Mouse (Mus musculus) induced T-regulatory cell, adult 2 months (primary cell): Measurements from ENCODE around the gene 4921536K21Rik.

ENCODE experiments used
- DNase-seq: peaks from one replicate; pipeline ENCODE4 v3.0.0-alpha.2; 2012; ENCODE audit warnings: low read depth

The 4921536K21Rik gene

GRCm38 (mm10) chr11:3854156-3854555, 40.7 kb downstream of the 4921536K21Rik start:
- no peak for DNase-seq

GRCm38 (mm10) chr11:3853481-3854034, 41.3 kb downstream of the 4921536K21Rik start:
- DNase-seq, result no peak

GRCm38 (mm10) chr11:3853031-3853430, 41.9 kb downstream of the 4921536K21Rik start:
- DNase-seq, result no peak

GRCm38 (mm10) chr11:3851872-3852271, 43.0 kb downstream of the 4921536K21Rik start:
- no peak for DNase-seq

- DNase-seq, result no peak
These were observed 44.1 kb downstream of the 4921536K21Rik start for GRCm38 (mm10) chr11:3850746-3851277.

GRCm38 (mm10) chr11:3850315-3850614, 44.6 kb downstream of the 4921536K21Rik start:
- no peak for DNase-seq

- no peak for DNase-seq
These were observed 45.2 kb downstream of the 4921536K21Rik start for GRCm38 (mm10) chr11:3849469-3850314.

- no peak for DNase-seq
These were observed 48.5 kb downstream of the 4921536K21Rik start for GRCm38 (mm10) chr11:3846351-3846750.

GRCm38 (mm10) chr11:3843943-3844734, 50.8 kb downstream of the 4921536K21Rik start:
- DNase-seq, result no peak
